In genomic region chr9:77512220-77512619, GRCm38 (mm10) we compare ENCODE assay signal across 10 mouse cellular contexts. TPM values are rescaled to one million over a fixed set of nuclear protein-coding genes. Genes with fewer than 3 reads are reported as not detected.
DNase-seq lines count a peak whose midpoint lies in the region; ATAC-seq and TF ChIP-seq lines count a peak whose summit lies in the region.
"Had no signal": no experiment of that assay in that cellular context is flagged by ENCODE, and none has a peak within 500 bp of the region (broad histone marks: within the 10 kb centered on the region; RNA-seq: fewer than 3 reads in every experiment).

No protein-coding gene starts in this region.

- peak; percentile 21 for DNase-seq in lung, postnatal 25 days (ENCODE audit: low spot score)
- DNase-seq in lung, adult 2 months, result no peak
- peak; percentile 7 for DNase-seq in fibroblast of lung, adult 2 months (ENCODE audit: low read depth)
- no peak for DNase-seq in forebrain, postnatal 0 days
- DNase-seq in thymus, postnatal 0 days (ENCODE audit: low spot score), result peak; percentile 67
- DNase-seq in layer of hippocampus, postnatal 36 days, result no peak
- no peak for DNase-seq in right cerebral cortex, postnatal 10 days (ENCODE audit: low spot score in 2 of 2)
- DNase-seq: heart, postnatal 36 days had no signal

- 43% methylated on average over 6 of the region's 6 CpGs for WGBS in lung, adult 2 months
- WGBS in forebrain, postnatal 0 days, result 20% methylated on average over 6 of the region's 6 CpGs

- peak; percentile 58 for ATAC-seq in forebrain, postnatal 0 days

- no peaks in the 10 kb centered on the region for H3K36me3 ChIP-seq in forebrain, postnatal 0 days (ENCODE audit: insufficient read depth)
- H3K36me3 ChIP-seq: embryonic facial prominence, embryonic 12.5 days; kidney, embryonic 15.5 days had no signal

- H3K27ac ChIP-seq in forebrain, postnatal 0 days (ENCODE audit: low read depth, low read length), result no peak overlapping the region
- H3K27ac ChIP-seq: embryonic facial prominence, embryonic 12.5 days; kidney, embryonic 15.5 days had no signal

- no peak for TF ChIP-seq POLR2A in lung, adult 2 months (IDR thresholded peaks at IDR 0.05; ENCODE audit: borderline replicate concordance, extremely low read depth, low read depth, low read length)

- no peaks in the 10 kb centered on the region for H3K9me3 ChIP-seq in forebrain, postnatal 0 days (ENCODE audit: low read length)
- H3K9me3 ChIP-seq: embryonic facial prominence, embryonic 12.5 days; kidney, embryonic 15.5 days had no signal

- no peaks in the 10 kb centered on the region for H3K27me3 ChIP-seq in forebrain, postnatal 0 days (ENCODE audit: insufficient read depth, low read length)
- H3K27me3 ChIP-seq: embryonic facial prominence, embryonic 12.5 days; kidney, embryonic 15.5 days had no signal

- peaks cover 7% of the 10 kb centered on the region for H3K4me1 ChIP-seq in lung, adult 2 months (ENCODE audit: control insufficient read depth, insufficient read depth, low read length)
- no peaks in the 10 kb centered on the region for H3K4me1 ChIP-seq in forebrain, postnatal 0 days (ENCODE audit: insufficient read depth)

- H3K4me3 ChIP-seq in lung, adult 2 months (replicated peaks; ENCODE audit: extremely low read depth, low read depth, low read length), result no peak overlapping the region
- no peak overlapping the region for H3K4me3 ChIP-seq in forebrain, postnatal 0 days (ENCODE audit: low read depth, low read length)
- H3K4me3 ChIP-seq: embryonic facial prominence, embryonic 12.5 days; kidney, embryonic 15.5 days had no signal

- no peak overlapping the region for H3K9ac ChIP-seq in forebrain, postnatal 0 days
- H3K9ac ChIP-seq: embryonic facial prominence, embryonic 12.5 days; kidney, embryonic 15.5 days had no signal

- TF ChIP-seq CTCF in lung, adult 2 months (IDR thresholded peaks at IDR 0.05; ENCODE audit: insufficient read depth, low read length), result no peak
- no peak for TF ChIP-seq CTCF in forebrain, postnatal 0 days (IDR thresholded peaks at IDR 0.05; ENCODE audit: low read depth)

- no peak overlapping the region for H3K4me2 ChIP-seq in forebrain, postnatal 0 days (ENCODE audit: low read depth)
- H3K4me2 ChIP-seq: embryonic facial prominence, embryonic 12.5 days; kidney, embryonic 15.5 days had no signal

RNA-seq across cellular contexts. Expression of gene Lrrc1, which starts 32.5 kb away (rescaled TPM):
- 36.7 and 45.3 TPM in 2 replicates for polyA plus RNA-seq in lung, adult 2 months (2012; rRNA removed)
- 11.9 and 14.8 TPM in 2 replicates for total RNA-seq in forebrain, postnatal 0 days (2014; rRNA removed)
- polyA plus RNA-seq in forebrain, postnatal 0 days (2015; fragmentation: Nextera tagmentation; extraction: Ambion mirVana), result 3.8 and 5.4 TPM in 2 replicates
- 23.3 and 25.7 TPM in 2 replicates for polyA plus RNA-seq in thymus, postnatal 0 days (2015; fragmentation: Nextera tagmentation; extraction: Ambion mirVana)
- 1 to 10 TPM; 7.8 to 8.0 TPM for total RNA-seq in layer of hippocampus, postnatal 36 days (2021)

Comparison
In these comparisons a context has a peak if more than half of its experiments do, and no peak if none do; other contexts are left out.
1. DNase-seq: peak in lung, postnatal 25 days (single experiment), fibroblast of lung, adult 2 months (single experiment) and thymus, postnatal 0 days (single experiment); none in lung, adult 2 months (single experiment), forebrain, postnatal 0 days (single experiment), layer of hippocampus, postnatal 36 days (0 of 2) and right cerebral cortex, postnatal 10 days (0 of 2).